Mouse (Mus musculus): ENCODE measurements at regions not wholly inside any gene's neighbourhood (a gene's known extent, or its start where the extent isn't known, plus 50 kb on each side); places are given as distances from the start of the nearest gene placed in this dataset.
A peak's percentile ranks its signal among the peaks of the same experiment; 100 is the strongest.

DNA sequence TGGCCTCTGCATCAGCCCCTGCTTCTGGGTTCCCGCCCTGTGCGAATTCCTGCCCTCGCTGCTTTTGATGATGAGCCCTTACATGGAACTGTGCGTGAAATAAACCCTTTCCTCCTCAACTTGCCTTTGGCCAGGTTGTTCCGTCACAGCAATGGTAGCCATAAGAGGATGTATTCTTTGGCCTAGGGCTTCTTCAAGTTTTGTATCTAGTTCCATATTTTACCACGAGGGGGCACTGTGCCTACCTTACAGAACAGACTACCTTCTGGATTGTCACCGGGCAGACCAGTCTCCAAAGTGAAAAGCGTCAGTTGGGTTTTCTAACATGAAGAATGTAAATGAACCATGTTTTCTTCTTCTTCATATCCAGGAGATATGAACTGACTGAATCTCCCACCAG lies 58.7 kb upstream of the Prkcq start:
- WGBS = 43% methylated on average over 8 of the region's 8 CpGs
- Histone ChIP-seq H3K4me3 (ENCODE audit: low read depth, low read length) (no peak overlapping the region), H3K9me3 (ENCODE audit: control insufficient read depth) (no peaks in the 10 kb centered on the region), H3K27me3 (replicated peaks; ENCODE audit: control insufficient read depth, insufficient read depth, low read length) (no peaks in the 10 kb centered on the region), H3K9ac (ENCODE audit: low read depth, low read length) (no peak overlapping the region), H3K4me1 (replicated peaks; ENCODE audit: control insufficient read depth, insufficient read depth, low read length) (no peaks in the 10 kb centered on the region), H3K4me2 (replicated peaks; ENCODE audit: low read depth) (no peak overlapping the region), H3K36me3 (ENCODE audit: control insufficient read depth, insufficient read depth) (no peaks in the 10 kb centered on the region), H3K27ac (ENCODE audit: low read depth, low read length) (no peak overlapping the region)
- peak; percentile 74 for TF ChIP-seq CTCF (IDR thresholded peaks at IDR 0.05; ENCODE audit: low read depth)
- no peak for ATAC-seq

DNA sequence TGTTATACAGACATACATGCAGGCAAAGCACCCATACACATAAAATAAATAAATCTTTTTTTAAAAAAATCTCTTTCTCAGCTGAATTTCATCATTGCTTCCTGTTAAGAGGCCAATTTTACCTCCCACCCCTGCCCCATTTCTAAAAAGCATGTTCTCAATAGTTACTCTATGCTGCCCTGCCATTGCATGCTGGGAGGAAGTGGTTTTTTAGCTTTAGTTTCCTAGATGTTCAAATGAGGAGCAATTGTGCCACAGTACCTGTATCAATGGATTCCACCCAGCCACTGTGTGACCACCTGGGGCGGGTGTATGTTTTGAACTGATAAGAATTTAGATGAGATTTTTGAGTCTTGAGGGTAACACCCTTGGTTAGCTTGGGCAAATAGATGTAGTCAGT lies 53.3 kb upstream of the Prkcq start:
- Histone ChIP-seq H3K4me1 (replicated peaks; ENCODE audit: control insufficient read depth, insufficient read depth, low read length) (no peaks in the 10 kb centered on the region), H3K9me3 (ENCODE audit: control insufficient read depth) (no peaks in the 10 kb centered on the region), H3K27me3 (replicated peaks; ENCODE audit: control insufficient read depth, insufficient read depth, low read length) (no peaks in the 10 kb centered on the region), H3K36me3 (ENCODE audit: control insufficient read depth, insufficient read depth) (no peaks in the 10 kb centered on the region), H3K27ac (ENCODE audit: low read depth, low read length) (no peak overlapping the region), H3K4me2 (replicated peaks; ENCODE audit: low read depth) (no peak overlapping the region), H3K4me3 (ENCODE audit: low read depth, low read length) (no peak overlapping the region), H3K9ac (ENCODE audit: low read depth, low read length) (no peak overlapping the region)
- no peak for TF ChIP-seq CTCF (IDR thresholded peaks at IDR 0.05; ENCODE audit: low read depth)
- ATAC-seq = no peak
- 78% methylated on average over 1 of the region's 1 CpGs for WGBS

DNA sequence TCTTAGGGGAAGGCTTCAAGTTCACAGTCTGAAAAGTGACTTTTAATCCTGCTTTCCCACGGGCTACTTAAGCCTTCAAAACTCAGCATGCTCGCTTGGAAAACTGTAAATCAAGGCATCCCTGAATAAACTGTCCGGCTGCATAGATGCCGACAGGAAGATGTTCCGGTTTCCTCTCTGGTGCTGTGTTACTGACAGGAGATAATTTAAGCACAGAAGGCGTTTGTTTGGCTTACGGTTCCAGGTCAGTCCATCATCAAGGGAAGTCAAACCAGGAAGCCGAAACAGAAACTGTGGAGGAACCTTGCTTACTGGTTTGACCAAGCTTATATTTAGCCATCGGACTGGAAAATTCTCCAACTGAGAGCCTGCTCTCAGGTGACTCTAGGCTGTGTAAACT lies 52.6 kb upstream of the Prkcq start:
- Histone ChIP-seq H3K4me1 (replicated peaks; ENCODE audit: control insufficient read depth, insufficient read depth, low read length) (no peaks in the 10 kb centered on the region), H3K9ac (ENCODE audit: low read depth, low read length) (no peak overlapping the region), H3K27ac (ENCODE audit: low read depth, low read length) (no peak overlapping the region), H3K27me3 (replicated peaks; ENCODE audit: control insufficient read depth, insufficient read depth, low read length) (no peaks in the 10 kb centered on the region), H3K9me3 (ENCODE audit: control insufficient read depth) (no peaks in the 10 kb centered on the region), H3K4me3 (ENCODE audit: low read depth, low read length) (no peak overlapping the region), H3K4me2 (replicated peaks; ENCODE audit: low read depth) (no peak overlapping the region), H3K36me3 (ENCODE audit: control insufficient read depth, insufficient read depth) (no peaks in the 10 kb centered on the region)
- WGBS = 49% methylated on average over 9 of the region's 9 CpGs
- no peak for TF ChIP-seq CTCF (IDR thresholded peaks at IDR 0.05; ENCODE audit: low read depth)
- ATAC-seq = no peak

Measured in intestine, postnatal 0 days (tissue).